Mouse (Mus musculus) lung, adult 2 months (tissue): Measurements from ENCODE around the gene Cd300lf. TPM values are rescaled to one million over a fixed set of nuclear protein-coding genes. Genes with fewer than 3 reads are reported as not detected.

Source experiments
- DNase-seq: peaks from one replicate; pipeline ENCODE4 v3.0.0; 2022
- H3K4me1 ChIP-seq: fragments of 200-500 bp; 2 replicates; pipeline ENCODE4 v1.6.1; 2011; ENCODE audit warnings: low read length; ENCODE audit not compliant: control insufficient read depth, insufficient read depth
- H3K4me3 ChIP-seq: fragments of 200-500 bp; replicated peaks from 2 replicates; pipeline ENCODE3; 2011; ENCODE audit warnings: low read depth, mild to moderate bottlenecking, control low read depth, low read length; ENCODE audit errors: extremely low read depth
- CTCF ChIP-seq: fragments of 200-500 bp; IDR thresholded peaks from 2 replicates; pipeline ENCODE4 v1.5.1; 2011; ENCODE audit warnings: mild to moderate bottlenecking, low read length, control low read depth; ENCODE audit not compliant: insufficient read depth
- POLR2A ChIP-seq: fragments of 200-500 bp; IDR thresholded peaks from 2 replicates; pipeline ENCODE4 v1.6.1; 2011; ENCODE audit warnings: low read depth, mild to moderate bottlenecking, control low read depth, low read length, borderline replicate concordance; ENCODE audit errors: extremely low read depth
- WGBS: fragments of 180-500 bp; shearing (Covaris S2); methylation state at CpG from one replicate; pipeline ENCODE4 v1.1.7; 2018; 5-methylcytosine and 5-hydroxymethylcytosine counted together
- polyA plus RNA-seq: library from polyadenylated mRNA; depleted of rRNA; stranded (reverse); fragments of >200 nt; gene quantifications from 2 replicates; pipeline ENCODE4 v1.2.3, GENCODE M21; 2012

Cd300lf gene
- polyA plus RNA-seq, 1 experiment, result 20.6 TPM

GRCm38 (mm10) chr11:115110271-115110670, 23.5 kb downstream of the Cd300lf start:
- Histone ChIP-seq H3K4me1 (no peaks in the 10 kb centered on the region), H3K4me3 (no peak overlapping the region)
- WGBS, result 64% methylated on average over 4 of the region's 5 CpGs
- TF ChIP-seq CTCF (no peak), POLR2A (no peak)
- DNase-seq, result no peak

GRCm38 (mm10) chr11:115108176-115108575, 25.6 kb downstream of the Cd300lf start:
- 86% methylated on average over 8 of the region's 8 CpGs for WGBS

GRCm38 (mm10) chr11:115107403-115107916, 26.3 kb downstream of the Cd300lf start:
- WGBS, result 26% methylated on average over 4 of the region's 4 CpGs
- no peak for DNase-seq
- no peak for TF ChIP-seq POLR2A
- TF ChIP-seq CTCF, result no peak
- Histone ChIP-seq H3K4me3 (no peak overlapping the region), H3K4me1 (no peaks in the 10 kb centered on the region)

More at GRCm38 (mm10) chr11:115108176-115108575, 25.6 kb downstream of the Cd300lf start:
- H3K4me3 ChIP-seq, result no peak overlapping the region
- H3K4me1 ChIP-seq, result no peaks in the 10 kb centered on the region
- DNase-seq, result no peak
- TF ChIP-seq POLR2A (no peak), CTCF (no peak)

GRCm38 (mm10) chr11:115106638-115107037, 27.2 kb downstream of the Cd300lf start:
- Histone ChIP-seq H3K4me3 (no peak overlapping the region), H3K4me1 (no peaks in the 10 kb centered on the region)
- WGBS, result 73% methylated on average over 2 of the region's 2 CpGs
- DNase-seq, result no peak
- no peak for TF ChIP-seq POLR2A
- TF ChIP-seq CTCF, result no peak

GRCm38 (mm10) chr11:115104769-115105563, 28.8 kb downstream of the Cd300lf start:
- DNase-seq, result no peak
- 77% methylated on average over 8 of the region's 8 CpGs for WGBS
- no peak for TF ChIP-seq POLR2A
- no peak for TF ChIP-seq CTCF
- Histone ChIP-seq H3K4me1 (no peaks in the 10 kb centered on the region), H3K4me3 (no peak overlapping the region)

- 77% methylated on average over 25 of the region's 25 CpGs for WGBS
- no peak overlapping the region for H3K4me3 ChIP-seq
- no peaks in the 10 kb centered on the region for H3K4me1 ChIP-seq
- no peak for DNase-seq
- no peak for TF ChIP-seq CTCF
- TF ChIP-seq POLR2A, result no peak
Observed at GRCm38 (mm10) chr11:115103470-115104413, 30.1 kb downstream of the Cd300lf start.

GRCm38 (mm10) chr11:115102116-115102515, 31.7 kb downstream of the Cd300lf start:
- TF ChIP-seq CTCF, result no peak
- no peak for TF ChIP-seq POLR2A
- WGBS, result 94% methylated on average over 9 of the region's 9 CpGs
- H3K4me3 ChIP-seq, result no peak overlapping the region
- no peak for DNase-seq
- no peaks in the 10 kb centered on the region for H3K4me1 ChIP-seq

- no peak for DNase-seq
- TF ChIP-seq POLR2A (no peak), CTCF (no peak)
- H3K4me3 ChIP-seq, result no peak overlapping the region
- WGBS, result 42% methylated on average over 6 of the region's 6 CpGs
- H3K4me1 ChIP-seq, result no peaks in the 10 kb centered on the region
Observed at GRCm38 (mm10) chr11:115101615-115102051, 32.2 kb downstream of the Cd300lf start.

- 66% methylated on average over 7 of the region's 7 CpGs for WGBS
Observed at GRCm38 (mm10) chr11:115100741-115101140, 33.1 kb downstream of the Cd300lf start.

More at GRCm38 (mm10) chr11:115100741-115101140, 33.1 kb downstream of the Cd300lf start:
- Histone ChIP-seq H3K4me3 (no peak overlapping the region), H3K4me1 (no peaks in the 10 kb centered on the region)
- TF ChIP-seq POLR2A, result no peak
- TF ChIP-seq CTCF, result no peak
- no peak for DNase-seq
